ENCODE assay signal across 16 mouse cellular contexts in genomic region chr2:75164987-75165386, GRCm38 (mm10).
"Had no signal": no experiment of that assay in that cellular context is flagged by ENCODE, and none has a peak within 500 bp of the region (broad histone marks: within the 10 kb centered on the region; RNA-seq: fewer than 3 reads in every experiment).

No protein-coding gene starts in this region.

- DNase-seq: gastrocnemius, postnatal 14 days; gastrocnemius, postnatal 36 days; heart, adult 18-20 months; heart, postnatal 10 days; heart, postnatal 36 days; kidney, adult 11 months; kidney, adult 2 months; kidney, adult 9 months; kidney, postnatal 14 days; kidney, postnatal 36 days; layer of hippocampus, adult 9-11 months; layer of hippocampus, postnatal 36 days; left cerebral cortex, postnatal 4 days had no signal

- ATAC-seq: hindbrain, postnatal 0 days; intestine, embryonic 16.5 days; liver, embryonic 12.5 days had no signal
